Mouse (Mus musculus): Measurements from ENCODE around the gene Bex6. TPM values are rescaled to one million over a fixed set of nuclear protein-coding genes. Genes with fewer than 3 reads are reported as not detected.
"Not testable (repeated sequence)": the region's sequence is repeated elsewhere in the genome, so short reads cannot be mapped to it uniquely, and the experiment has no call there.

Gene Bex6
- polyA plus RNA-seq, 1 experiment from 2014 or later: 1.5 TPM

- 60% methylated on average over 17 of the region's 17 CpGs for WGBS (ENCODE audit: insufficient replicate concordance)
- Histone ChIP-seq H3K9ac (no peak overlapping the region), H3K9me3 (replicated peaks) (no peaks in the 10 kb centered on the region), H3K36me3 (no peaks in the 10 kb centered on the region), H3K4me3 (replicated peaks) (no peak overlapping the region), H3K27ac (no peak overlapping the region), H3K27me3 (no peaks in the 10 kb centered on the region), H3K4me2 (no peak overlapping the region), H3K4me1 (replicated peaks) (no peaks in the 10 kb centered on the region)
- DNase-seq (no peak), ATAC-seq (ENCODE audit: low read depth) (no peak)
These were observed 35.4 kb downstream of the Bex6 start for GRCm38 (mm10) chr16:32214804-32215576.

GRCm38 (mm10) chr16:32221803-32222202 is 42.2 kb downstream of the Bex6 start:
- H3K4me3 ChIP-seq (replicated peaks): no peak overlapping the region
- DNase-seq (no peak), ATAC-seq (ENCODE audit: low read depth) (no peak)
- whole genome bisulfite sequencing (ENCODE audit: insufficient replicate concordance): 57% methylated on average over 4 of the region's 4 CpGs
- no peak overlapping the region for H3K4me2 ChIP-seq
- no peaks in the 10 kb centered on the region for H3K4me1 ChIP-seq (replicated peaks)
- H3K9ac ChIP-seq: no peak overlapping the region
- H3K9me3 ChIP-seq (replicated peaks): no peaks in the 10 kb centered on the region
- no peaks in the 10 kb centered on the region for H3K27me3 ChIP-seq
- H3K36me3 ChIP-seq: no peaks in the 10 kb centered on the region
- no peak overlapping the region for H3K27ac ChIP-seq

- ATAC-seq (ENCODE audit: low read depth): no peak
- no peak overlapping the region for H3K4me3 ChIP-seq (replicated peaks)
- no peak for DNase-seq
These were observed 42.8 kb downstream of the Bex6 start for GRCm38 (mm10) chr16:32222399-32222798.

GRCm38 (mm10) chr16:32232050-32232449 is 52.4 kb downstream of the Bex6 start:
- H3K4me2 ChIP-seq; H3K27ac ChIP-seq; H3K9me3 ChIP-seq (replicated peaks); ATAC-seq (ENCODE audit: low read depth); H3K4me3 ChIP-seq (replicated peaks); H3K4me1 ChIP-seq (replicated peaks); H3K9ac ChIP-seq; DNase-seq; H3K27me3 ChIP-seq: not testable (repeated sequence)
- 78% methylated on average over 3 of the region's 3 CpGs for WGBS (ENCODE audit: insufficient replicate concordance)
- peaks cover 39% of the 10 kb centered on the region for H3K36me3 ChIP-seq

More at GRCm38 (mm10) chr16:32222399-32222798, 42.8 kb downstream of the Bex6 start:
- H3K4me1 ChIP-seq (replicated peaks): no peaks in the 10 kb centered on the region
- no peak overlapping the region for H3K27ac ChIP-seq
- H3K4me2 ChIP-seq: no peak overlapping the region
- H3K9ac ChIP-seq: no peak overlapping the region
- no peaks in the 10 kb centered on the region for H3K9me3 ChIP-seq (replicated peaks)
- no peaks in the 10 kb centered on the region for H3K27me3 ChIP-seq
- no peaks in the 10 kb centered on the region for H3K36me3 ChIP-seq

Other genes starting within 250 kb of the Bex6 start
- 0.38 TPM in 1 of 2 replicates, not detected in the other for gene Pigz, start 246.0 kb upstream of the Bex6 start, polyA plus RNA-seq (2015; fragmentation: Nextera tagmentation; extraction: Ambion mirVana)
- 42.6 and 49.1 TPM in 2 replicates for gene 0610012G03Rik, start 231.3 kb upstream of the Bex6 start, polyA plus RNA-seq (2015; fragmentation: Nextera tagmentation; extraction: Ambion mirVana)
- 39.6 and 48.3 TPM in 2 replicates for gene Ncbp2, start 231.3 kb upstream of the Bex6 start, polyA plus RNA-seq (2015; fragmentation: Nextera tagmentation; extraction: Ambion mirVana)
- gene Senp5, start 176.5 kb upstream of the Bex6 start, polyA plus RNA-seq (2015; fragmentation: Nextera tagmentation; extraction: Ambion mirVana): 6.4 and 7.9 TPM in 2 replicates
- 10.7 and 14.6 TPM in 2 replicates for gene Pak2, start 100.5 kb upstream of the Bex6 start, polyA plus RNA-seq (2015; fragmentation: Nextera tagmentation; extraction: Ambion mirVana)
- gene Pigx, start 80.1 kb upstream of the Bex6 start, polyA plus RNA-seq (2015; fragmentation: Nextera tagmentation; extraction: Ambion mirVana): 29.2 and 29.5 TPM in 2 replicates
- 6.2 and 8.0 TPM in 2 replicates for gene Cep19, start 80.0 kb upstream of the Bex6 start, polyA plus RNA-seq (2015; fragmentation: Nextera tagmentation; extraction: Ambion mirVana)
- 22.6 and 23.9 TPM in 2 replicates for gene Nrros, start 14.2 kb upstream of the Bex6 start, polyA plus RNA-seq (2015; fragmentation: Nextera tagmentation; extraction: Ambion mirVana)
- 5.5 and 5.6 TPM in 2 replicates for gene Fbxo45, start 67.3 kb downstream of the Bex6 start, polyA plus RNA-seq (2015; fragmentation: Nextera tagmentation; extraction: Ambion mirVana)
- 13.0 and 14.3 TPM in 2 replicates for gene Wdr53, start 67.4 kb downstream of the Bex6 start, polyA plus RNA-seq (2015; fragmentation: Nextera tagmentation; extraction: Ambion mirVana)
- gene Smco1, start 91.6 kb downstream of the Bex6 start, polyA plus RNA-seq (2015; fragmentation: Nextera tagmentation; extraction: Ambion mirVana): not detected in 2 replicates
- 17.9 and 19.9 TPM in 2 replicates for gene Rnf168, start 97.6 kb downstream of the Bex6 start, polyA plus RNA-seq (2015; fragmentation: Nextera tagmentation; extraction: Ambion mirVana)
- 9.6 and 10.5 TPM in 2 replicates for gene Ubxn7, start 152.4 kb downstream of the Bex6 start, polyA plus RNA-seq (2015; fragmentation: Nextera tagmentation; extraction: Ambion mirVana)
- not detected in 2 replicates for gene Tm4sf19, start 220.7 kb downstream of the Bex6 start, polyA plus RNA-seq (2015; fragmentation: Nextera tagmentation; extraction: Ambion mirVana)
- 7.2 and 7.3 TPM in 2 replicates for gene Tctex1d2, start 239.9 kb downstream of the Bex6 start, polyA plus RNA-seq (2015; fragmentation: Nextera tagmentation; extraction: Ambion mirVana)